ENCODE assay signal across 8 mouse cellular contexts in the genomic region with DNA sequence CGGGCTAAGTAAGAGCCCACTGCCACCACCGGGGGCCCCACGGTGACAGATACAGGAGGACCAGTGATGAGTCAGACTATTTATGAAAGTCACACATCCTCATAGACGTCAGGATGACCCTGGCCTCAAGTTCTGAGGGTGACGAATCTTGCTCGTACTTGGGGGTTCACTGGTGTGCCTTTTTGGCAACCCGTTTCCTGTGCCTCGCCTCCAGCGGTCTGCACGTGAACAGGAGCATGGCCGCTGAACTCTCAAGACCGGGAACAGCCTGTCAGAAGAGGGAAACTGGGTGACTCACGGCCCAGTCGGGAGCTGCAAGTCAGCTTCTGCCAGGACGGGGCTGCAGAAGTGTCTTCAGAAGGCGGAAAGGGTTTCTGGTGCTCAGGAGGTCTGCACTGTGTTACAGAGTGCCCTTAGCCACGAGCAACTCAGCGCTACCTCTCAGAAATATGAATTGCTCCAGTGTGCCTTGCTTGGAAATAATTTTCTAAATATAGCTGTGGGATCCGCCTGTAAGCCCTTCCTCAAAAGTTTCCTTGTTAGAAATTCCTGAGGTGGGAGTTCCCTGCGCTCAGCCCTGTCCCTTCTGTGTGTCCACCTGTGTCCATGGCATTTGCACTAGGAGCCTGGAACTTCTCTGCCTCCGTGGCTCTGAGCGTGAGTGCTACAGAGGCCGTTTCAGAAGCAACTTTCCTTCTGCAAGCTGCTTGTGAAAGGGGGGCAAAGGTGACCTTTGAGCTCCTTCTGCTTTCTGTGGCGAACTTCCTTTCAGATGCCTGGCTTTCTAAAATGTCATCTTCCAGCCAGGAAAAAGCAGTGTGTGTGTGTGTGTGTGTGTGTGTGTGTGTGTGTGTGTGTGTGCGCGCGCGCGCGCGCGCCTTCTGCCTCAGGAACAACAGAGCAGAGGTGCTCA.
DNase-seq lines count a peak whose midpoint lies in the region; ATAC-seq lines count a peak whose summit lies in the region.

No protein-coding gene starts in this region.

- no peaks in the 10 kb centered on the region for H3K36me3 ChIP-seq in forebrain, embryonic 15.5 days
- H3K36me3 ChIP-seq in intestine, embryonic 15.5 days, result no peaks in the 10 kb centered on the region
- no peaks in the 10 kb centered on the region for H3K36me3 ChIP-seq in liver, embryonic 16.5 days (ENCODE audit: control insufficient read depth, insufficient read depth)
- H3K36me3 ChIP-seq in neural tube, embryonic 13.5 days, result no peaks in the 10 kb centered on the region

- no peak overlapping the region for H3K4me3 ChIP-seq in forebrain, embryonic 15.5 days
- H3K4me3 ChIP-seq in intestine, embryonic 15.5 days (replicated peaks), result no peak overlapping the region
- no peak overlapping the region for H3K4me3 ChIP-seq in liver, embryonic 16.5 days (ENCODE audit: low read depth, low read length)
- no peak overlapping the region for H3K4me3 ChIP-seq in neural tube, embryonic 13.5 days

- WGBS in forebrain, embryonic 15.5 days, result 75% methylated on average over 32 of the region's 32 CpGs
- WGBS in intestine, embryonic 15.5 days, result 23% methylated on average over 32 of the region's 32 CpGs
- 17% methylated on average over 32 of the region's 32 CpGs for WGBS in liver, embryonic 16.5 days (ENCODE audit: insufficient replicate concordance)
- WGBS in neural tube, embryonic 13.5 days, result 73% methylated on average over 32 of the region's 32 CpGs

- no peak overlapping the region for H3K4me2 ChIP-seq in forebrain, embryonic 15.5 days (replicated peaks)
- peak overlapping the region; percentile 48 for H3K4me2 ChIP-seq in intestine, embryonic 15.5 days (replicated peaks)
- no peak overlapping the region; the same call in 1 of the 2 replicates for H3K4me2 ChIP-seq in liver, embryonic 16.5 days (ENCODE audit: low read depth, low read length)
- H3K4me2 ChIP-seq in neural tube, embryonic 13.5 days, result no peak overlapping the region

- DNase-seq in 416B (ENCODE audit: low read depth) (peak; percentile 97), NIH3T3 (ENCODE audit: low read depth) (peak; percentile 74)
- no peak for DNase-seq in urinary bladder, postnatal 25 days (ENCODE audit: low spot score)
- DNase-seq in cerebellum, postnatal 25 days, result no peak

- no peaks in the 10 kb centered on the region for H3K27me3 ChIP-seq in forebrain, embryonic 15.5 days
- H3K27me3 ChIP-seq in intestine, embryonic 15.5 days (replicated peaks), result no peaks in the 10 kb centered on the region
- H3K27me3 ChIP-seq in liver, embryonic 16.5 days (ENCODE audit: control insufficient read depth, insufficient read depth, low read depth, low read length), result no peaks in the 10 kb centered on the region
- no peaks in the 10 kb centered on the region for H3K27me3 ChIP-seq in neural tube, embryonic 13.5 days

- H3K9me3 ChIP-seq in forebrain, embryonic 15.5 days, result no peaks in the 10 kb centered on the region
- H3K9me3 ChIP-seq in intestine, embryonic 15.5 days, result no peaks in the 10 kb centered on the region
- H3K9me3 ChIP-seq in liver, embryonic 16.5 days (replicated peaks; ENCODE audit: control insufficient read depth, low read length), result no peaks in the 10 kb centered on the region
- no peaks in the 10 kb centered on the region for H3K9me3 ChIP-seq in neural tube, embryonic 13.5 days

- ATAC-seq in forebrain, embryonic 15.5 days (replicated peaks), result no peak
- ATAC-seq in intestine, embryonic 15.5 days, result peak; percentile 61
- ATAC-seq in liver, embryonic 16.5 days (ENCODE audit: low read depth), result peak; percentile 48
- ATAC-seq in neural tube, embryonic 13.5 days (ENCODE audit: low read depth), result no peak

- H3K27ac ChIP-seq in forebrain, embryonic 15.5 days (replicated peaks), result peak overlapping the region; percentile 28; the same call in 1 of the 2 replicates
- H3K27ac ChIP-seq in intestine, embryonic 15.5 days, result peak overlapping the region; percentile 89
- peak overlapping the region; percentile 68 for H3K27ac ChIP-seq in liver, embryonic 16.5 days (ENCODE audit: low read length)
- peak overlapping the region; percentile 63 for H3K27ac ChIP-seq in neural tube, embryonic 13.5 days (replicated peaks)

- no peak overlapping the region for H3K9ac ChIP-seq in forebrain, embryonic 15.5 days (replicated peaks)
- H3K9ac ChIP-seq in intestine, embryonic 15.5 days, result no peak overlapping the region
- H3K9ac ChIP-seq in liver, embryonic 16.5 days (ENCODE audit: low read depth, low read length), result no peak overlapping the region
- no peak overlapping the region for H3K9ac ChIP-seq in neural tube, embryonic 13.5 days

- H3K4me1 ChIP-seq in forebrain, embryonic 15.5 days, result peaks cover 7% of the 10 kb centered on the region; the same call in 1 of the 2 replicates
- H3K4me1 ChIP-seq in intestine, embryonic 15.5 days (replicated peaks), result peaks cover 56% of the 10 kb centered on the region
- H3K4me1 ChIP-seq in liver, embryonic 16.5 days (ENCODE audit: control insufficient read depth, low read depth, low read length), result peaks cover 7% of the 10 kb centered on the region
- H3K4me1 ChIP-seq in neural tube, embryonic 13.5 days (replicated peaks), result peaks cover 39% of the 10 kb centered on the region

Comparison
In these comparisons a context has a peak if more than half of its experiments do, and no peak if none do; other contexts are left out.
1. DNase-seq: peak in 416B (single experiment) and NIH3T3 (single experiment); none in urinary bladder, postnatal 25 days (single experiment) and cerebellum, postnatal 25 days (0 of 2).
2. ATAC-seq: peak in intestine, embryonic 15.5 days (single experiment) and liver, embryonic 16.5 days (single experiment); none in forebrain, embryonic 15.5 days (single experiment) and neural tube, embryonic 13.5 days (single experiment).
3. H3K27ac ChIP-seq: peak in every context shown above with its lines; median percentile 89 in intestine, embryonic 15.5 days; 68 in liver, embryonic 16.5 days; 63 in neural tube, embryonic 13.5 days; 28 in forebrain, embryonic 15.5 days.